Mouse (Mus musculus) olfactory bulb, adult 2 months (tissue): ENCODE results near the gene Cbx8. TPM values are rescaled to one million over a fixed set of nuclear protein-coding genes. Genes with fewer than 3 reads are reported as not detected.

ENCODE experiments used
- H3K27ac ChIP-seq: fragments of 200-500 bp; 2 replicates; pipeline ENCODE4 v1.5.1; 2012; ENCODE audit warnings: low read depth, low read length; ENCODE audit not compliant: insufficient read depth
- H3K4me1 ChIP-seq: fragments of 200-500 bp; 2 replicates; pipeline ENCODE4 v1.6.1; 2012; ENCODE audit warnings: low read length; ENCODE audit not compliant: control insufficient read depth, insufficient read depth
- H3K4me3 ChIP-seq: fragments of 200-500 bp; 2 replicates; pipeline ENCODE4 v1.5.1; 2012; ENCODE audit warnings: mild to moderate bottlenecking, low read depth, low read length, moderate library complexity; ENCODE audit not compliant: insufficient read depth
- CTCF ChIP-seq: fragments of 200-500 bp; IDR thresholded peaks from 2 replicates; pipeline ENCODE4 v1.5.1; 2012; ENCODE audit warnings: low read depth, mild to moderate bottlenecking, low read length, moderate library complexity; ENCODE audit not compliant: insufficient read depth
- POLR2A ChIP-seq: fragments of 200-500 bp; IDR thresholded peaks from 2 replicates; pipeline ENCODE4 v1.6.1; 2012; ENCODE audit warnings: mild to moderate bottlenecking, low read depth, low read length, moderate library complexity; ENCODE audit not compliant: insufficient read depth
- WGBS: fragments of 180-500 bp; shearing (Covaris S2); methylation state at CpG from one replicate; pipeline ENCODE4 v1.1.7; 2018; 5-methylcytosine and 5-hydroxymethylcytosine counted together
- polyA plus RNA-seq: library from polyadenylated mRNA; stranded (reverse); fragments of >200 nt; gene quantifications from 2 replicates; pipeline ENCODE4 v1.2.4, GENCODE M21; 2012; ENCODE audit warnings: low replicate concordance; ENCODE audit not compliant: missing spikeins, insufficient read depth, insufficient read length

Cbx8 gene
- not detected in 2 replicates for polyA plus RNA-seq

DNA sequence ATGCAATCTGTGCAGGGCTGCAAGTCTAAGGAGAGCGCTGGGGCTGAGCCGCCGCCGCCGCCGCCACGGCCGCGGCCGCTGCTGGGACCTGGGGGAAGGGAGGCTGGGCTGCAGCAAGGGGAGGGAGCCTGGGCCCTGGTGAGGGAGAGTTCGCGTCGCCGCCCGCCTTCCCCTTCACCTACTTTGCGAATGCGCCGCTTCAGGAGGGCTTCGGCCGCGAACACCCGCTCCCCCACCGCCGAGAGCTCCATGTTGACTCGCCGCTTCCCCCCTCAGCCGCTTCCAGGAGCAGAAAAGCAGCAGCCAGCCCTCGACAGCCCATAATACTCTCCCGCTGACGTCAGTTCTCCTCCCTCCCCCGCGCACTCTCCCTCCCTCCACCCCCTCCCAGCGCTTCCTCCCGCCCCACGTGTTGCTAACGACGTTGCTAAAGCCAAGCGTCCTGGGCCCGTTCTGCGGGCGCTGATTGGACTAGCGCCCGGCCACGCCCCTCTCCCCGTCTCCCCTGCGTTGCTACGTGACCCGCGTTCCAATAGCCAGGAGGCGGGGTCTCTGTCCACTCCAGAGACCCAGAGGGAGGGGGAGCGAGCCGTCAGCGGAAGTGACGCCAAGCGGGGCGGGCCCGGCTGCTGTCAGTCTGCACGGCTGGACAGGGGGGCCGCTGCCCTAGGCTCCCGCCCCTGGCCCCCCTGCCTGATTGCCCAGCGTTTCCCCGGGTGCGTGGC is at the start of gene Cbx8:
Gene Cbx8, minus strand, starts transcription at position 370 of the 725 bp plus-strand sequence.
- Histone ChIP-seq H3K4me3 (peak within 1 kb of the TSS; percentile 82), H3K4me1 (peaks cover 46% of the 10 kb centered on the region), H3K27ac (peak within 1 kb of the TSS; percentile 70)
- TF ChIP-seq POLR2A (peak; percentile 86), CTCF (no peak)
- WGBS, result under 1% methylated on average over 55 of the region's 63 CpGs

DNA sequence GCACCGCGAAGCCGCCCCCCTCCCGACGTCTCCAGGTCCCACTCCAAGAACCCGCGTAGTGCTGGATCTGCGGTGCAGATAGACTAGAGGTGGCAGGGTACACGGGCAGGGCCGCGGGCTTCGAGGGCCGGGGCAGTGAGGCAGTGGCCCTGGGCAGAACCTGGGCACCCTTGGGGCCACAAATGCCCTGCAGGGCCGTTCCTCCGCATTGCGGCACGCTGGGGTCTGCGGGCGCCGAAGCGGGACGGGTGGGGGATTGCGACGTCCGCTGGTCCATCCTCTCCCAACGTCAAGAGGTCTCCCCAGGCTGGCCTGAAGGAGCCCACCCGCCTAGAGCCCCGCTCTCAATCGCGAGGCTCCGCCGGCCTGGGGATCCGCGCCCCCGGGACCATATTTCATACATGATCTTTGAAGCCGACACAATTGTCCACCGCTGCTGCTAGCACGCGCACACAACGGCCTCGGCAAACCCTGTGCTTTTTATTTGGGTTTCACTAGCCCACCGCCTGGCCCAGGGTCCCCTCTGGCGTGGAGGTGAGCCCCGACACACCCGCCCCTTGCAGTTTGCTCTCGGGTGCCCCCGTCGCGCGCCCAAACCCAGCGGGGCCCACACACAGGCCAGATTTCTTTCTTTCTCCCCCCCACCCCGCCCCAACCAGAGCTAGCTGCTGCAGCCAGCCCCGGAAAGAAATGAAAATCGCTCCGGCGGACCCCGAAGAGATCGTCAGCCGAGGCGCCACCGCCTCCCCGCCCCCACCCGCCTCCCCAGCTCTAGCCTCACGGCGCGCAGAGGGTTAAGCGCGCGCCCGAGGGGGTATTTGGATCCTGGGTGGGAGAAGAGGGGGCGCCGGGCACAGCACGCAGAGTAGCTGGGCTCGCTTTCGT is 49.5 kb upstream of the Cbx8 start:
- peak overlapping the region; percentile 50 for H3K4me3 ChIP-seq
- peaks cover 33% of the 10 kb centered on the region for H3K4me1 ChIP-seq
- under 1% methylated on average over 75 of the region's 75 CpGs for WGBS
- no peak overlapping the region for H3K27ac ChIP-seq
- 0 out of 2 replicates have a peak, but pooled peaks have one; percentile 17 for TF ChIP-seq POLR2A
- TF ChIP-seq CTCF, result no peak

DNA sequence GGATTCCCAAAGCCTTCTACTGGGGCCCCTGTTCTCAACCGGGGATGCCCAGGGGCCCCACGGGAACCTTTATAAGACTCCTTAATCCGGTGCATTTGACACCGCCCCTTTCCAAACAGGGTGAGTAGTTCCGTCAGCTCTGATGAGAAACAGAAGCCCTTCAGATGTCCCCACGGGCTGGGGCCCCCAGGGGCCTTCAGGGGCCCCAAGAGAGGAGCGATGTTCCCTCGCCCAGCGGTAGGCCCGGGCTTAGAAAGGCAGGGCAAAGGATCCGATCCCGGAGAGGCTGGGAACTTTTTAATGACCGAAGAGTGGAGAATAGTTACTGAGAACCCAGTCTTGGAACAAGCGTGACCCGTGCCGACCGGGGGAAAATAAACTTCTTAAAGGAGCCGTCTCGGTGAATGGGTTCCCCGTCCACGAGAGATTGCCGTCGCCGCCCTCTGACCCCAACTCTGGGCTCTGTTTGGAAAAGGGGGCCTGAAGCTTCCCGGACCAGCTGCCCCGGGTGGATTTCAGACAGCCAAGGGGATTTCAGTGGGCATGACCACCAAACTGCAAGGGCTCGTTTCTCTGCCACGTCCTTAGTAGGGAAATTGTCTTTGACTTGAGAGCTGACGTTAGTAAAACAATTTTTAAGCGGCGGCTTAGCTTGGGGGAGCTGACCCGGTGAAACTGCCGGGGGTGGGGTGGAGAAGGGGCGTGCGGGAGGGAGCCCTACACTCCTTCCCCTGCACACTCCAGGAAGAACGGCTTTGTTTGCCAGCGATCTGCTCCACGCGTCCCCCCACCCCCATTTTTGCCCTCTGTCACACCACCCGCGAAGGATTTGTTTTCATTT is 48.7 kb upstream of the Cbx8 start:
- TF ChIP-seq POLR2A (no peak), CTCF (no peak)
- 5% methylated on average over 41 of the region's 41 CpGs for WGBS
- Histone ChIP-seq H3K4me1 (peaks cover 33% of the 10 kb centered on the region), H3K4me3 (0 out of 2 replicates have a peak overlapping the region, but pooled peaks have one; percentile 35), H3K27ac (no peak overlapping the region)

DNA sequence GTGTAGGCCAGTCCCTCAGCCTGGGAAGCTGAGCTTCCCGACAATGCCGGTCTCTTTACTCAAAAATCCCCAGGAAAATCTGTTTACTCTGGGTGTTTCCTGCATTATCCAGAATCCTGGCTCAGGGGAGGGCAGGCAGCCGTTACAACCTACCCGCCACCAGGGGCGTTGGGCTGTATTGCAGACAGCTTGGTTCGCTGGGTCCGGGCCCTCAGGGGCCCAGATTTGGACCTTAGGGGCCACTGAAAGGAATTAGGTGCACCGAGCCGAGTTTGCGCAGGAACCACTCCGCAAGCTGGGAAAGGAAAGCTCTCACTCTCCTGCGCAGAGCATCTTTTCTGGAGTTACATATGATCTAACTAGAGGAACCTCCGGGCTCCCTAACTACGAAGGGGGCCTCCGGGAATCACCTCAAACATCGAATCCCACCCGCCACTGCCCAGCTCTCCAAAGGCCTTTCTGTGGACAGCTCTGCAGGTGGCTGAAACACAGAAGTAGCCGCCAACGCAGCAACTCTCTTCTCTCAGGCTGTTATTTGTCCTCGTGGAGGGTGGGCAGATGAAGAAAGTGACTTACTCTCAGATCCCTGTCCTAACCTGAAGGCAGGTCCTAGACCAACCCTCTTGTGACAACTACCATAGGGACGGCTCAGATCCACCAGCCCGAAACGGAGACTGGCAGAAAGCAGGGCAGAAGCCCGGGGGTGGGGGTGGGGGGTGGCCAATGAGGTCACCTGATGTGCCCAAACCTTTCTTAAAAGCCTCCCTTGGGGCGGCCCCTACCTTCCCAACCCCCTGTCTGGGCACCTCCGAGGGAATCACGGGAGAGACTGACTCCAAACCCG is 47.8 kb upstream of the Cbx8 start:
- WGBS, result 22% methylated on average over 28 of the region's 28 CpGs
- no peak for TF ChIP-seq POLR2A
- no peak for TF ChIP-seq CTCF
- Histone ChIP-seq H3K27ac (no peak overlapping the region), H3K4me1 (peaks cover 42% of the 10 kb centered on the region), H3K4me3 (no peak overlapping the region)

DNA sequence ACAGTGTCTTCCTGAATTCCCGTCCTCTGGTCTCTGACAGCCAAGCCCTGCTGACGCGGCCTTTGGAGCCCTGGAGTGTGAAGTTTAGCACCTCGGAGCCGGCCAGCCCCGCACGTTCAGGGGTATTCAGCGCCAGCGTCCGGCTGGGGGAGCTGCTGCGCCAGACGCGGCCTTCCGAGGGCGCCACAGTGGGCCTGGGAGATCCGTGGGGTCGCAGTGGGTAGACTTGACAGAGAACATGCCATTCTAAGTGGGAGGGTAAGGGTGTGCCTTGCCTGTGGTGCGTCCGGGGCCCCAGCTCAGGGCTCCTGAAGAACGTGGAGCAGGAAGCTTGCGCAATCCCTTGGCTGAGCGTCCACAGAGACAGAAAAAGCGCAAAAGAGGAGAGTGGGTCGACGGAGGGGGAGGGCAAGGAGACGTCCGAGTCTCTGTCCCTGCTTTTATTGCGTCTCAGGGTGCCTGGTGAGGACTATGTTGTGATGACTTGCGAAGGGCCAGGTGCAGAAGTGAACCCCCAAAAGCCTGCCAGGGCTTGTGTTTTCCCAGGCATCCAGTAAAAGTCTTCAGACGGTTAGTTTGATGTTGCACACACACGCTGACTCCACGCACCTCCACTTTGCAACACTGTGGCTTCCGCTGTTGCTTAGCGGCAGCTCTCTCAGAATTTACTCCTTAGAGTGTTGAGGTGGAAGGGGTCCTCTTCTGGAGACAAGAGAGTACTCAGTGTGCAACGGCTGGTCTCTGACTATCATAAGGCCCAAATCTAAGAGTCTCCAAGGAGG is 46.7 kb upstream of the Cbx8 start:
- Histone ChIP-seq H3K27ac (no peak overlapping the region), H3K4me1 (peaks cover 53% of the 10 kb centered on the region), H3K4me3 (no peak overlapping the region)
- 30% methylated on average over 35 of the region's 35 CpGs for WGBS
- TF ChIP-seq POLR2A (no peak), CTCF (no peak)

DNA sequence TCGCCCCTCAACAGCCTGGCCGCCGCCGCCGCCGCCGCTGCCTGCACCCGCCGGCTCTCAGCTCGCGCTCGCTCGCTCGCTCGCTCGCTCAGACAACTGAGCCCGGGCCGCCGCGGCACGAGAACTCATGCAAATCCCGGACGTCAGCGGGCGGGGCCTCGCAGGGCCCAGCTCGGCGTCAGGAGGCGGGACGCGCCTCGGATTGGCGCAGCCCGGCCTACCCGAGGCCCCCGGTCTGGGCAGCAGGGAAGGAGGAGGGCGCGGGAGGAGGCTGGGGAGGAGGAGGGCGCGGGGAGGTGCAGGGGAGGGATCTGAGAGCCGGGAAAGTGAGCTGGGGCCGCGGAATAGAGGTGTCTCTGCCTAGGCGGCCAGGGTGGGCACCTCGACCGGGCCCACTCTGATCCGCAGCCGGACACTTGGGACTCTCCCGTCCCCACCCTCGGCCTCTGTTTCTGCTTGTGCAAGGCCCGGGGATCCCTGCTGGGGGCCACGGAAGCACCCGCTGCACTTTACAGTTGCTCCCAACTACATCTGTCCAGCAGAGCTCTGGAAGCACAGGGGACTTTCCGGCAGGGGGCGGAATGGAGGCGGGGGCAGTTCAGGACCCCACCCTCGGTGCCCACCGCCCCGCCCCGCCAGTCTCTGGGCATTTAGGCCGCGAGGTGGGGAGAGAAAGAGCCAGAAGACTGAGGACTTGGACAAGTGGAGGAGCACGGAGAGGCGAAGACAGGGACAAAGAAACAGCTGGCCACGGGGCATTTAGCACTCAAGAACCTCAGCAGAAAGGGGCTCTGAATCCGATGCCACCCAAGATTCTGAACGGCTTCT is 45.6 kb upstream of the Cbx8 start, which contains the start of gene Cbx4:
Gene Cbx4, minus strand, starts transcription at position 78 of the 828 bp plus-strand sequence.
- TF ChIP-seq POLR2A, result peak; percentile 98
- no peak; the same call in 1 of the 2 replicates for TF ChIP-seq CTCF
- H3K4me3 ChIP-seq, result peak within 1 kb of the TSS; percentile 69
- H3K27ac ChIP-seq, result peak within 1 kb of the TSS; percentile 94
- peaks cover 63% of the 10 kb centered on the region for H3K4me1 ChIP-seq
- 2% methylated on average over 66 of the region's 67 CpGs for WGBS
